Mouse (Mus musculus) heart, embryonic 15.5 days (tissue): ENCODE results near the gene Gstt4. TPM values are rescaled to one million over a fixed set of nuclear protein-coding genes. Genes with fewer than 3 reads are reported as not detected.
"Not testable (repeated sequence)": the region's sequence is repeated elsewhere in the genome, so short reads cannot be mapped to it uniquely, and the experiment has no call there.

ENCODE experiments used
- ATAC-seq: fragments of 200-750 bp; cut with Nextera tagmentation; replicated peaks from 2 replicates; pipeline ENCODE4 v1.8.0; 2017; ENCODE audit warnings: low read depth, moderate TSS enrichment; ENCODE audit not compliant: insufficient number of reproducible peaks, insufficient read depth, low FRiP score
- H3K27ac ChIP-seq: fragments of 300-500 bp; sonication (generic); 2 replicates; pipeline ENCODE4 v1.5.1; 2015; ENCODE audit warnings: mild to moderate bottlenecking, inconsistent platforms
- H3K27me3 ChIP-seq: fragments of 300-500 bp; sonication (generic); 2 replicates; pipeline ENCODE4 v1.6.1; 2015; ENCODE audit warnings: inconsistent platforms
- H3K36me3 ChIP-seq: fragments of 300-500 bp; sonication (generic); 2 replicates; pipeline ENCODE4 v1.6.1; 2015; ENCODE audit warnings: mild to moderate bottlenecking, inconsistent platforms
- H3K4me1 ChIP-seq: fragments of 300-500 bp; sonication (generic); replicated peaks from 2 replicates; pipeline ENCODE4 v1.6.1; 2015; ENCODE audit warnings: inconsistent platforms
- H3K4me2 ChIP-seq: fragments of 300-500 bp; sonication (generic); 2 replicates; pipeline ENCODE4 v1.6.1; 2015; ENCODE audit warnings: inconsistent platforms, mild to moderate bottlenecking, moderate library complexity
- H3K4me3 ChIP-seq: fragments of 300-500 bp; sonication (generic); 2 replicates; pipeline ENCODE4 v1.5.1; 2015; ENCODE audit warnings: mild to moderate bottlenecking, inconsistent platforms
- H3K9ac ChIP-seq: fragments of 300-500 bp; sonication (generic); 2 replicates; pipeline ENCODE4 v1.6.1; 2015; ENCODE audit warnings: mild to moderate bottlenecking, inconsistent platforms
- H3K9me3 ChIP-seq: fragments of 300-500 bp; sonication (generic); replicated peaks from 2 replicates; pipeline ENCODE4 v1.6.1; 2016; ENCODE audit warnings: inconsistent platforms
- WGBS: fragments of 180-500 bp; shearing (Covaris S2); methylation state at CpG from one replicate; pipeline ENCODE4 v1.1.7; 2015; ENCODE audit warnings: mixed read lengths; 5-methylcytosine and 5-hydroxymethylcytosine counted together
- polyA plus RNA-seq: library from polyadenylated mRNA; unstranded; fragments of >200 nt; fragmentation: Nextera tagmentation; extraction: Ambion mirVana; gene quantifications from 2 replicates; pipeline ENCODE4 v1.2.1, GENCODE M21; 2015

The Gstt4 gene
- polyA plus RNA-seq, 1 experiment from 2014 or later = not detected

DNA sequence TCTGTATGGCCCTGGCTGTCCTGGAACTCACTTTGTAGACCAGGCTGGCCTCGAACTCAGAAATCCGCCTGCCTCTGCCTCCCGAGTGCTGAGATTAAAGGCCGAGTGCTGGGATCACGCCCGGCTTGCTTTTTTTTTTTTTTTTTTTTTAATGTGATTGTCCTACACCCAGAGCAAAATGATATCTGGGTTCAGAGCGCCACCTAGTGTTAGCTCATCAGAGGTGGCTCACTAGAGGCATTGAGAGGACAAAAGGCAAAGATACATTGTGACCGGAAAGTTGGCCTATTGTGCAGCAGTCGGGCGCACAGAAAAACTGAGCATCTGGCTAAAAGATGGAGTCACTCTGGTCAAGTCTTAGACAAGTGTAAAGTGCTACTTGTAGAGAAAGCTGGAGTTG, 31.1 kb upstream of the Gstt4 start:
- no peak overlapping the region for H3K9ac ChIP-seq
- no peak overlapping the region for H3K4me3 ChIP-seq
- no peak for ATAC-seq
- H3K36me3 ChIP-seq = no peaks in the 10 kb centered on the region
- no peak overlapping the region for H3K27ac ChIP-seq
- 28% methylated on average over 10 of the region's 10 CpGs for WGBS
- peaks cover 7% of the 10 kb centered on the region for H3K4me1 ChIP-seq
- H3K27me3 ChIP-seq = no peaks in the 10 kb centered on the region
- H3K9me3 ChIP-seq = no peaks in the 10 kb centered on the region
- H3K4me2 ChIP-seq = no peak overlapping the region

DNA sequence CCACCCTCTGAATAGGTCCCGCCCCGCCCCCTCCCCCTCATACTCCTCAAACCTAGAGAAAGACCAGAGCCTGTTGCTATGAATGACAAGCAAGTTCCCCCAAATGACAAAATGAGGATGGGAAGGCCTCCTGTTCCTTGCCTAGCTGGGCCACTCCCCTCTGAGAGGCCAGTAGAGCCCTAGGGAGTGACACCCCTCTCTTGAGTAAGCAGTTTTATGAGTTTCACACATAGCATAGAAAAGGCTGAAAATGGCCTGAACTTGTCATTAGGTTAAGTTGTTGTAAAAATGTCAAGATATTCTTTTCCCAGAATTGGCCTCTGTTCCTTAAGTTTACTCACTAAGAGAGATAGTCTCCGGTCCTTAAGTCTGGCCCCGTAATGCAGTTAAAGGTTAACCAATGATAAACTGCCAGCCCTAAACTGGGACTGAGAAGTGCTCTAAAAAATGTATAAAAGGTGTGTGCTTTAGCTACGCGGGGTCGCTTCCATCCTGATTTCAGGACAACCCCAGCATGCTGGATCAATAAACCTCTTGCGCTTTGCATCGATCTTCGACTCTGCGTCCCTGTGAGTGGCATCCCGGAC, 30.3 kb upstream of the Gstt4 start:
- Histone ChIP-seq H3K36me3 (no peaks in the 10 kb centered on the region), H3K4me1 (0 out of 2 replicates have a peak, but pooled peaks cover under 1% of the 10 kb centered on the region), H3K4me2 (no peak overlapping the region), H3K27ac (no peak overlapping the region), H3K4me3 (no peak overlapping the region), H3K9ac (no peak overlapping the region), H3K9me3 (no peaks in the 10 kb centered on the region), H3K27me3 (no peaks in the 10 kb centered on the region)
- no peak for ATAC-seq
- WGBS = 94% methylated on average over 12 of the region's 12 CpGs

GRCm38 (mm10) chr10:75851681-75852080, 29.3 kb upstream of the Gstt4 start:
- Histone ChIP-seq H3K27ac (no peak overlapping the region), H3K36me3 (no peaks in the 10 kb centered on the region), H3K4me2 (no peak overlapping the region), H3K4me3 (no peak overlapping the region), H3K4me1 (no peaks in the 10 kb centered on the region), H3K9me3 (no peaks in the 10 kb centered on the region), H3K9ac (no peak overlapping the region), H3K27me3 (no peaks in the 10 kb centered on the region)
- WGBS = 58% methylated on average over 3 of the region's 3 CpGs
- no peak for ATAC-seq

DNA sequence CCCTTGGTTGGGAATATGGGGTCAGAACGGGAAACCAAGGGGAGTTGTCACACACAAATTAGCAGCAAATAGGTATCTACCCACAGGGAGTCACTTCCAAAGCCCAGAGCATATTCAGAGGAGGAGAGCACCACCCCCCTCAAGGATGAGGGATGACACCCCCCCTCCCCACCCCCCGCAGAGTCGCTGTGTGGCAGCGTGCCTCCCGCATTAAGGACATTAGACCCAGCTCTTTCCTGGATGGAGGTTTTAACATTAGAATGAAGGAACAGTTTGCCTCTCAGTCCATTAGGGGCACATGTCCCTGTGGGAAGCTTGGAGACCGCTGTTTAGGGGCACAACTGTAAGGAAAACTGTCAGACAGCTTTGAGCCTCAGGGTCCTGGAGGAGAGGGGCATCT, 28.7 kb upstream of the Gstt4 start:
- WGBS = 4% methylated on average over 6 of the region's 6 CpGs
- H3K9ac ChIP-seq = no peak overlapping the region
- H3K4me3 ChIP-seq = no peak overlapping the region
- no peak overlapping the region for H3K27ac ChIP-seq
- H3K27me3 ChIP-seq = no peaks in the 10 kb centered on the region
- H3K4me1 ChIP-seq = no peaks in the 10 kb centered on the region
- H3K36me3 ChIP-seq = no peaks in the 10 kb centered on the region
- H3K9me3 ChIP-seq = no peaks in the 10 kb centered on the region
- no peak overlapping the region for H3K4me2 ChIP-seq
- no peak for ATAC-seq

DNA sequence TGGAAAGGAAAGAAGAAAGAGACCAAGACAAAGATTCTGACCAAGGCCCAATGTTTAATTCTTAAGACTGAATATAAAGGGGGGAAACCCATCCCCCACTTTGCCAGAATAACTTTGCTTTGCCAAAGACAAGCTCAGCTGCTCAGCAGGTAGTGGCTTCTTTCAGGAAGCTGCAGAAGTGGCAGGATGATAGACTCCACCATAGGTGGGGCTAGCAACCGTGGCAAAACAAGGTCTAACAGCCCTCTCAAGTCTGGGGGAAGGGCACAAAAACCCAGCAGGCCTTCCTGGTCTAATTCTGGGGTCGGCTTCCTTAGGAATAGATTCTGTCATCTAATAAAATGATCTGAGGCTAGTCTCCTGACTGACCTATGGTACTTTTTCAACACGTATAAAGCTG, 26.0 kb upstream of the Gstt4 start:
- H3K9me3 ChIP-seq = no peaks in the 10 kb centered on the region
- no peak overlapping the region for H3K4me2 ChIP-seq
- no peaks in the 10 kb centered on the region for H3K4me1 ChIP-seq
- no peak overlapping the region for H3K4me3 ChIP-seq
- H3K9ac ChIP-seq = no peak overlapping the region
- H3K36me3 ChIP-seq = no peaks in the 10 kb centered on the region
- H3K27ac ChIP-seq = no peak overlapping the region
- ATAC-seq = no peak
- 24% methylated on average over 3 of the region's 3 CpGs for WGBS
- H3K27me3 ChIP-seq = no peaks in the 10 kb centered on the region

DNA sequence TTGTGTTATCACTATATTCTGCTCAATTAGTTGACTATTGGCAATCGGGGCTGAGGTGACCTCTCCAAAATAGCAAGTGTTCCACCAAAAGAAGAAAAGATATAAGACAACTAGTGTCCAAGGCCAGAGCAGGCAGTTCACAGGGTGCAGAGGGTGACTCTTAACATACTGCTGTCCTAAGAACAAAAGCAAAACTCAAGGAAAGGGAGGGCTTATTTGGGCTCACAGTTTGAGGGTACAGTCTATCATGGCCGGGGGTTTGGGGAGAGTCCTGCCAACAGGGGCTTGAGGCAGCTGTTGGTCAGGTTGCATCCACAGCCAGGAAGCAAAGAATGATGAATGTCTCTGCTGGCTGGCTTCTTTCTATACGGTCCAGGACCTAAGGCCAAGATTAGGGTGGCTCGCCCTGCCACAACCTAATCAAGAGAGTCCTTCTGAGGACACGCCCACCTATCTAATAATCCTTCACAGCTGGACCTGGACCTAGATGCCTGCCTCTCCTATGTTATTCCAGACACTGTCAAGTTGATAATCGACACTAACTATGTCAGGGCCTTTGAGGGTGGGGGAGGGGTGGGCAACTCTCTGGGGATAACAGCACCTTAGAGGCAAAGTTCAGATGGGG, 23.1 kb upstream of the Gstt4 start:
- H3K27ac ChIP-seq = no peak overlapping the region
- no peak overlapping the region for H3K4me2 ChIP-seq
- no peaks in the 10 kb centered on the region for H3K27me3 ChIP-seq
- WGBS = 72% methylated on average over 6 of the region's 6 CpGs
- H3K4me1 ChIP-seq = no peaks in the 10 kb centered on the region
- H3K36me3 ChIP-seq = no peaks in the 10 kb centered on the region
- H3K9me3 ChIP-seq = no peaks in the 10 kb centered on the region
- ATAC-seq = no peak
- no peak overlapping the region for H3K4me3 ChIP-seq
- no peak overlapping the region for H3K9ac ChIP-seq

DNA sequence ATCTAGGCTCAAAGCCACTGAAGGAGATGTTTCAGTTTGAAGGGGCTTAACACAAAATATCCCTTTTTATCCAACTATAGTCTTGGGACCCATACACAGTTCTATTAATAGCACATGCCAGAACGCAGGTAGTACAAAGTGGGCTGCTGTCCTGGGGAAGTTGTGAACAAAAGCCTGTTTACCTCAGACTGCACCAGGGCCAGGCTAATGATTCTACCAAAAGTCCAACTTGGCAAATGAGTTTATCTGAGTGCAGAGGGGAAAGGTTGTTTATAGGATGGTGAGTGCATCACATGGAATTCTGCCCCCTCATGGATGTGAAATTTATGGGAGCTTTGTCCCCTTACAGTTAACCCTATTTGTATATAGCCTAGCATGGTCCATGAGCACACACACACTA, 22.5 kb upstream of the Gstt4 start:
- Histone ChIP-seq H3K9me3 (no peaks in the 10 kb centered on the region), H3K4me2 (no peak overlapping the region), H3K36me3 (no peaks in the 10 kb centered on the region), H3K27ac (no peak overlapping the region), H3K4me1 (no peaks in the 10 kb centered on the region), H3K9ac (no peak overlapping the region), H3K27me3 (no peaks in the 10 kb centered on the region), H3K4me3 (no peak overlapping the region)
- WGBS = 43% methylated on average over 1 of the region's 1 CpGs
- ATAC-seq = no peak

- H3K4me1 ChIP-seq = not testable (repeated sequence)
Measured at GRCm38 (mm10) chr10:75843898-75844297, 21.6 kb upstream of the Gstt4 start.

GRCm38 (mm10) chr10:75839092-75839491, 16.7 kb upstream of the Gstt4 start:
- no peak for ATAC-seq
- H3K9ac ChIP-seq = no peak overlapping the region
- peaks cover 32% of the 10 kb centered on the region for H3K4me1 ChIP-seq
- H3K9me3 ChIP-seq = no peaks in the 10 kb centered on the region
- no peaks in the 10 kb centered on the region for H3K36me3 ChIP-seq
- no peaks in the 10 kb centered on the region for H3K27me3 ChIP-seq
- no peak overlapping the region for H3K4me2 ChIP-seq
- no peak overlapping the region for H3K4me3 ChIP-seq
- WGBS = 84% methylated on average over 10 of the region's 10 CpGs
- no peak overlapping the region for H3K27ac ChIP-seq

More at GRCm38 (mm10) chr10:75843898-75844297, 21.6 kb upstream of the Gstt4 start:
- WGBS = 79% methylated on average over 6 of the region's 6 CpGs
- H3K27me3 ChIP-seq, H3K4me2 ChIP-seq, H3K4me3 ChIP-seq, H3K27ac ChIP-seq, ATAC-seq, H3K9ac ChIP-seq, H3K9me3 ChIP-seq, H3K36me3 ChIP-seq: not testable (repeated sequence)

DNA sequence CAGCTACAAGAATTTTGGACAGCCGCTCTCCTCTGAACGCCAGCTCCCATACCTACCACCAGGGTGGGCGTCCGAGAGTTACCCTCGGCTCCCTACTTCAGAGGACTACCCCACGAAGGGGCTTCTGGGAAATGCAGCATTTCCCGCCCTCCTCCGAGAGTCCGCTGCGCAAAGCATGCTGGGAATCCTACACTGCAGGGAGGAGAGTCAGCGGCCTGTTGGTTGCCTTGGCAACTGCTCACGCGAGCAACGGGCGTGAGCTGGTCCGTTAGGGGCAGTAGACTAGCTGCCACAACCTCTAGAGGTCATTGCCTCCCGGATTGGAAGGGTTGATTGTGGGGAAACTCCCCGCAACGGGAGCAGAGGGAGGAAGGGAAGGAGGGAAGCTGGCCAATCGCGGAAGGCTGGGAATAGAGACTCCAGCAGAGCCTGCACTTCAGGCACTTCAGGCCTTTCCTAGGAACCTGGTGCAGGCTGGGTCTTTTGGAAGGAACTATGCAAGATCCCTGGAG, 15.0 kb upstream of the Gstt4 start, which contains the start of gene Gstt2:
Gene Gstt2 (minus strand): TSS at position 177 of the 512 bp plus-strand sequence.
- peak within 1 kb of the TSS; percentile 58 for H3K9ac ChIP-seq
- H3K4me1 ChIP-seq = peaks cover 41% of the 10 kb centered on the region
- H3K36me3 ChIP-seq = no peaks in the 10 kb centered on the region
- peak within 1 kb of the TSS; percentile 83 for H3K27ac ChIP-seq
- peak; percentile 88 for ATAC-seq
- H3K9me3 ChIP-seq = no peaks in the 10 kb centered on the region
- H3K27me3 ChIP-seq = 0 out of 2 replicates have a peak, but pooled peaks cover 2% of the 10 kb centered on the region
- under 1% methylated on average over 21 of the region's 21 CpGs for WGBS
- peak within 1 kb of the TSS; percentile 82 for H3K4me2 ChIP-seq
- peak within 1 kb of the TSS; percentile 59 for H3K4me3 ChIP-seq

GRCm38 (mm10) chr10:75835761-75836531, 13.6 kb upstream of the Gstt4 start:
- peak overlapping the region; percentile 82 for H3K4me2 ChIP-seq
- 17% methylated on average over 9 of the region's 10 CpGs for WGBS
- H3K4me1 ChIP-seq = peaks cover 41% of the 10 kb centered on the region
- no peaks in the 10 kb centered on the region for H3K9me3 ChIP-seq
- H3K27ac ChIP-seq = peak overlapping the region; percentile 83
- H3K36me3 ChIP-seq = no peaks in the 10 kb centered on the region
- 0 out of 2 replicates have a peak, but pooled peaks cover 2% of the 10 kb centered on the region for H3K27me3 ChIP-seq
- H3K9ac ChIP-seq = no peak overlapping the region
- peak overlapping the region; percentile 54 for H3K4me3 ChIP-seq
- ATAC-seq = no peak
